In the genomic region with DNA sequence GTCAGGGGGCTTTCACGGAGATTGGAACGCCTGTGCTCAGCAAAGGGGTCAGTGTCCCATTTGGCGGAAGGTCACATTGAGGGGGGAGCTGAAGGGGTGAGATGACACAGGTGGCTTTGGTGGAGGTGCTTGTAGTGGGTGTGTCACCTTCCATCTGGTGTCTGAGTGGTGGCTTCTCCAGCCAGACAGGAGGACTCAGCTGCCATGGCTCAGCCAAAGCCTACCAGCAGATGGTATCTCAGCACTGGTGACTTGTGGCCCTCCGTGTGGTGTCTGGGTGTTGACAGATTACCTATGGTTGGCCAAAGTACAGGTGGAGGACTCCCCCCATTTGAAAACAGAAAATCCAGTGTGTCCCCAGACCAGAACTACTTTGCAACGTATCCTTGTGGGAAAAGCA, we compare ENCODE assay signal across 22 mouse cellular contexts.
"Had no signal": no experiment of that assay in that cellular context is flagged by ENCODE, and none has a peak within 500 bp of the region (broad histone marks: within the 10 kb centered on the region; RNA-seq: fewer than 3 reads in every experiment).

No protein-coding gene starts in this region.

- H3K4me1 ChIP-seq: neural tube, embryonic 12.5 days; neural tube, embryonic 15.5 days had no signal

- H3K27ac ChIP-seq: kidney, embryonic 15.5 days; limb, embryonic 12.5 days; limb, embryonic 15.5 days; liver, embryonic 14.5 days; macrophage; neural tube, embryonic 12.5 days; neural tube, embryonic 15.5 days; stomach, postnatal 0 days had no signal

- H3K27me3 ChIP-seq: neural tube, embryonic 15.5 days had no signal

- DNase-seq: kidney, postnatal 14 days; kidney, postnatal 4 days; left cerebral cortex, postnatal 4 days; liver, postnatal 0 days; lung, embryonic 14.5 days; midbrain, embryonic 14.5 days; right cerebral cortex, adult 18-20 months; right cerebral cortex, postnatal 14 days; right cerebral cortex, postnatal 4 days; thymus, adult 2 months; thymus, postnatal 14 days; thymus, postnatal 4 days had no signal

- H3K4me3 ChIP-seq: kidney, embryonic 15.5 days; limb, embryonic 12.5 days; limb, embryonic 15.5 days; neural tube, embryonic 12.5 days; neural tube, embryonic 15.5 days had no signal

- H3K9me3 ChIP-seq: kidney, embryonic 15.5 days; limb, embryonic 12.5 days; limb, embryonic 15.5 days; neural tube, embryonic 12.5 days; neural tube, embryonic 15.5 days had no signal

- ATAC-seq: liver, postnatal 0 days; lung, postnatal 0 days had no signal

- H3K36me3 ChIP-seq: kidney, embryonic 15.5 days; limb, embryonic 12.5 days; limb, embryonic 15.5 days; neural tube, embryonic 12.5 days; neural tube, embryonic 15.5 days had no signal

- H3K4me2 ChIP-seq: kidney, embryonic 15.5 days; limb, embryonic 12.5 days; limb, embryonic 15.5 days; liver, embryonic 11.5 days; lung, embryonic 14.5 days; neural tube, embryonic 12.5 days; neural tube, embryonic 15.5 days had no signal

- H3K9ac ChIP-seq: kidney, embryonic 15.5 days; limb, embryonic 12.5 days; limb, embryonic 15.5 days; liver, embryonic 14.5 days; liver, postnatal 0 days; lung, embryonic 14.5 days; neural tube, embryonic 12.5 days; neural tube, embryonic 15.5 days had no signal
